Mouse (Mus musculus) kidney, embryonic 16.5 days (tissue): Measurements from ENCODE around the gene Amt. TPM values are rescaled to one million over a fixed set of nuclear protein-coding genes. Genes with fewer than 3 reads are reported as not detected.
"Not testable (repeated sequence)": the region's sequence is repeated elsewhere in the genome, so short reads cannot be mapped to it uniquely, and the experiment has no call there.

Experiments
- ATAC-seq: fragments of 200-750 bp; cut with Nextera tagmentation; 2 replicates; pipeline ENCODE4 v1.8.0; 2017; ENCODE audit warnings: moderate TSS enrichment; ENCODE audit not compliant: low FRiP score, low TSS enrichment
- H3K27ac ChIP-seq: fragments of 300-500 bp; sonication (generic); 2 replicates; pipeline ENCODE4 v1.5.1; 2014; ENCODE audit warnings: low read length
- H3K27me3 ChIP-seq: fragments of 300-500 bp; sonication (generic); 2 replicates; pipeline ENCODE4 v1.6.1; 2014; ENCODE audit warnings: low read length, control low read depth, mixed read lengths; ENCODE audit not compliant: insufficient read depth
- H3K36me3 ChIP-seq: fragments of 300-500 bp; sonication (generic); 2 replicates; pipeline ENCODE4 v1.6.1; 2014; ENCODE audit warnings: low read length, control low read depth, mixed read lengths; ENCODE audit not compliant: insufficient read depth
- H3K4me1 ChIP-seq: fragments of 300-500 bp; sonication (generic); 2 replicates; pipeline ENCODE4 v1.6.1; 2014; ENCODE audit warnings: low read length, control low read depth, mixed read lengths; ENCODE audit not compliant: insufficient read depth
- H3K4me2 ChIP-seq: fragments of 300-500 bp; sonication (generic); replicated peaks from 2 replicates; pipeline ENCODE4 v1.6.1; 2014; ENCODE audit warnings: low read depth, low read length
- H3K4me3 ChIP-seq: fragments of 300-500 bp; sonication (generic); 2 replicates; pipeline ENCODE4 v1.5.1; 2014; ENCODE audit warnings: mild to moderate bottlenecking, low read length
- H3K9ac ChIP-seq: fragments of 300-500 bp; sonication (generic); replicated peaks from 2 replicates; pipeline ENCODE4 v1.6.1; 2014; ENCODE audit warnings: low read length
- H3K9me3 ChIP-seq: fragments of 300-500 bp; sonication (generic); 2 replicates; pipeline ENCODE4 v1.6.1; 2016; ENCODE audit warnings: low read length, control low read depth
- WGBS: fragments of 180-500 bp; shearing (Covaris S2); extraction: QIAGEN DNeasy Blood & Tissue Kit; methylation state at CpG from one replicate; pipeline ENCODE4 v1.1.7; 2014; 5-methylcytosine and 5-hydroxymethylcytosine counted together
- polyA plus RNA-seq: library from polyadenylated mRNA; unstranded; fragments of >200 nt; fragmentation: Nextera tagmentation; extraction: Ambion mirVana; gene quantifications from 2 replicates; pipeline ENCODE4 v1.2.1, GENCODE M21; 2015

The Amt gene
- polyA plus RNA-seq, 1 experiment from 2014 or later, result 40.8 TPM

DNA sequence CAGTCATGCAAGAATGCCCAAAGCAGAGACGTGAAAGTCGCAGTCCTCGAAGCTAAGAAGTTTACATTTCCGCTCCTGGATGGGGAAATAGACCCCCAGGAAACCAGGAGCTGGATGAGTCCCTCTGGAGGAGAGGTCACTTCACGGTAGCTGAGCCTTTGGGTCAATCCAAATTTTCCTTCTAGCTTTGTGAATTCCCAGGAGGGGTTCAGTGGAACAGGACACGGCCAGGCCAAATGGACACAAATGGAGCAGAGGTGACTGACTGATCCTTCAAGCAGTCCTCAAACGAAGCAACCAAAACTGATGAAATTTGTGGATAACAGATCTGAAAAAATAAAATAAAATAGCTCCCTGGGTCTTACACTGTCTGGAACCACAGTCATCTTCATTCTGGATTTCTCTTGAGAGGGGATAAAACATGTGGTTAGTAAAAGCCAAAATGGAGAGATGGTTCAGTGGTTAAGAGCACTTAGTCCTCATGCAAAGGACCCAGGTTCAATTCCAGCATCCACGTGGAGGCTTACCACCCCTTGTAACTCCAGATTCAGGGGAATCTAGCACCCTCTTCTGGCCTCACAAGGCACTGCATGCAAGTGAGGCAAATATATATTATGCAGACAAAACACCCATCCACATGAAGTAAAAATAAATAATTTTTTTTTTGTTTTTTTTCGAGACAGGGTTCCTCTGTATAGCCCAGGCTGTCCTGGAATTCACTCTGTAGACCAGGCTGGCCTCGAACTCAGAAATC, 17.8 kb upstream of the Amt start:
- Histone ChIP-seq H3K27me3 (no peaks in the 10 kb centered on the region), H3K9me3 (no peaks in the 10 kb centered on the region), H3K27ac (no peak overlapping the region), H3K36me3 (no peaks in the 10 kb centered on the region), H3K4me1 (peaks cover 14% of the 10 kb centered on the region; the same call in 1 of the 2 replicates), H3K4me3 (no peak overlapping the region), H3K9ac (no peak overlapping the region), H3K4me2 (no peak overlapping the region)
- no peak for ATAC-seq
- WGBS, result 58% methylated on average over 10 of the region's 10 CpGs

DNA sequence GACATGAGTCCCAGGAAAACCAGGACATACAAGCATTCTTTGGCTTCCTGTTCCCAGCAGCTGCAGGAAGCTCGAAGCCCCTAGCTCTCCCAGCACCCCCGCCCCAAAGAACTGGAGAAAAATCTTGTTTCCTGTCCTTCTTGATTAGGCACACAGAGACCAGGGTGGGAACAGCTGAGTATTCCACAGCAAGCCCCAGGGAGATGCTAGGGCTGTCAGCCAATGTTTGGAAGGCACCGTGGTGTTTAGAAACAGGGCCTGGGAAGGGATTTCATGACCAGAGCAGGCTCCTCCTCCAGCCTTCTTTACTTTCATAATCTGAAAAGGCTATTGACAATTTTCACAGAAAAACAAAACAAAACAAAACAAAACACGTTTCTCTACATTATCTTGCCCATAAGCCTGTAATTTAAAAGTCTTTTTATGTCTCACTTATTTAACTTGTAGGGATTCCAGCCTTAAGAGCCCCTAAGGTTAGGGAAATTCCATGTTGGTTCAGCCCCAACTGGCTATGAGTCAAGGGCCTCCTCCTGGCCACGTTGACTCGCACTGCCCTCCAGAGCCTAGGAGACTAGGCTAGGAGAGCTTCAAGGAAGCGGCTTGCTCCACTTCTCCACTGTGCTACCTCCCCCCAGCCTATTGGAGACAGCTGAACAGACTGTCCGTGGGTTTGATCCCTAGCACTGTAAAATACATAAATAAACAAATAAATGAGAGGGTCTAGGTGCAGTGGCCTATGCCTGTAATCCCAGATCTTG, 16.4 kb upstream of the Amt start:
- Histone ChIP-seq H3K27ac (peak overlapping the region; percentile 67), H3K9ac (no peak overlapping the region; the same call in 1 of the 2 replicates), H3K4me2 (no peak overlapping the region), H3K4me3 (no peak overlapping the region), H3K27me3 (no peaks in the 10 kb centered on the region), H3K4me1 (peaks cover 4% of the 10 kb centered on the region; the same call in 1 of the 2 replicates), H3K9me3 (no peaks in the 10 kb centered on the region), H3K36me3 (no peaks in the 10 kb centered on the region)
- peak; percentile 72 for ATAC-seq
- WGBS, result 39% methylated on average over 8 of the region's 8 CpGs

DNA sequence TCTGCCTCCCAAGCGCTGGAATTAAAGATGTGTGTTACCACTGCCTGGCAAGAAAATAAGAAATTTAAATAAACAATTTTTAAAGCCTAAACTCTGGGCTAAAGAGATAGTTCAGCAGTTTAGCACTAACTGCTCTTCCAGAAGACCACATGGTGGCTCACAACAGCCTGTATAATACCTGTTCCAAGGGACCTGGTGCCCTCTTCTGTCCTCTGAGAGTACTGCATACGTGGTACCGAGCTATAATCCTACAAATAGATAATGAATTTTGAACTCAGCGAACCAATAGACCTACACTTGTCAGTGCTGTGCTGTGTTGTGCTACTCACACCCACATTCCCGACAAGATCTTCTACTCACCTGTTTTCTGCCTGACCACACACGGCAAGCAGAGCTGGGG, 12.2 kb upstream of the Amt start:
- no peaks in the 10 kb centered on the region for H3K27me3 ChIP-seq
- peaks cover 4% of the 10 kb centered on the region; the same call in 1 of the 2 replicates for H3K4me1 ChIP-seq
- no peak overlapping the region for H3K4me3 ChIP-seq
- no peak overlapping the region for H3K9ac ChIP-seq
- H3K36me3 ChIP-seq, result no peaks in the 10 kb centered on the region
- H3K4me2 ChIP-seq, result no peak overlapping the region
- ATAC-seq, result peak; percentile 80; the same call in 1 of the 2 replicates
- no peaks in the 10 kb centered on the region for H3K9me3 ChIP-seq
- 9% methylated on average over 6 of the region's 6 CpGs for WGBS
- no peak overlapping the region for H3K27ac ChIP-seq

DNA sequence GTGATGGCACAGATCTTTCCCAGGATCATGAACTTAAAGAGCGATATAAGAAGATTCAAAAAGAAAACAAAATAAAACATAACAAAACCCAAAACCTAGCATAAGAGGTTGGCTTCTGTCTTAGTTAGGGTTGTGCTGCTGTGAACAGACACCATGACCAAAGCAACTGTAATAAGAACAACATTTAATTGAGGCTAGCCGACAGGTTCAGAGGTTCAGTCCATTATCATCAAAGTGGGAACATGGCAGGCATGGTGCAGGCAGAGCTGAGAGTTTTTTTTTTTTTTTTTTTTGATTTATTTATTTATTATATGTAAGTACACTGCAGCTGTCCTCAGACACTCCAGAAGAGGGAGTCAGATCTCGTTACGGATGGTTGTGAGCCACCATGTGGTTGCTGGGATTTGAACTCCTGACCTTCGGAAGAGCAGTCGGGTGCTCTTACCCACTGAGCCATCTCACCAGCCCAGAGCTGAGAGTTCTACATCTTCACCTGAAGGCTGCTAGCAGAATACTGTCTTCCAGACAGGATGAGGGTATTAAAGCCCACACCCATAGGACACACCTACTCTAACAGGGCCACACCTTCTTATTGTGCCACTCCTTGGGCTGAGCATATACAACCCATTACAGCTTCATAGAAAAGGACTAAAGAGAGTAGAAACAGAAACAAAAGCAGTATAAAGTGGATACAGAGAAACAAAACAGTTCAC, 9.0 kb upstream of the Amt start:
- H3K4me1 ChIP-seq, H3K9ac ChIP-seq, H3K4me2 ChIP-seq, H3K9me3 ChIP-seq, H3K27ac ChIP-seq, H3K27me3 ChIP-seq, H3K4me3 ChIP-seq, H3K36me3 ChIP-seq, ATAC-seq: not testable (repeated sequence)
- WGBS, result 86% methylated on average over 3 of the region's 6 CpGs

DNA sequence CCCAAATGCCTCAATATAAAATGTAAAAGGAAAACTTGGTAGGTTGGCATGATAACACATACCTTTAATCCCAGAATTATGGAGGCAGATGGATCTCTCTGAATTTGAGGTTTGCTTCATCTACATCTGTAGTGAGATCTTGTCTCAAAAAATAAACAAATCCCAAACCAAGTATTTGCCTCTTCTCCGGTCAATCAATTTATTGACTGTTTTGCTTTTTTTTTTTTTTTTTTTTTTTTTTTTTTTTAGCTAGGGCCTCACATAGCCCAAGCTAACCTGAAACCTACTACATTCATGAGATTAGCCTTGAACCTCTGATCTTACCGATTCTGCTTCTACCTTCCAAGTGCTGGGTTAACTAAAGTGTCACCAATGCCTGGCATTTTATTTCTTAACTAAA, 7.3 kb upstream of the Amt start:
- 68% methylated on average over 2 of the region's 2 CpGs for WGBS
- ATAC-seq, result no peak
- Histone ChIP-seq H3K27me3 (no peaks in the 10 kb centered on the region), H3K27ac (no peak overlapping the region), H3K4me1 (0 out of 2 replicates have a peak, but pooled peaks cover 3% of the 10 kb centered on the region), H3K36me3 (0 out of 2 replicates have a peak, but pooled peaks cover 3% of the 10 kb centered on the region), H3K4me3 (peak overlapping the region; percentile 57; the same call in 1 of the 2 replicates), H3K9ac (no peak overlapping the region), H3K9me3 (no peaks in the 10 kb centered on the region), H3K4me2 (peak overlapping the region; percentile 73)

DNA sequence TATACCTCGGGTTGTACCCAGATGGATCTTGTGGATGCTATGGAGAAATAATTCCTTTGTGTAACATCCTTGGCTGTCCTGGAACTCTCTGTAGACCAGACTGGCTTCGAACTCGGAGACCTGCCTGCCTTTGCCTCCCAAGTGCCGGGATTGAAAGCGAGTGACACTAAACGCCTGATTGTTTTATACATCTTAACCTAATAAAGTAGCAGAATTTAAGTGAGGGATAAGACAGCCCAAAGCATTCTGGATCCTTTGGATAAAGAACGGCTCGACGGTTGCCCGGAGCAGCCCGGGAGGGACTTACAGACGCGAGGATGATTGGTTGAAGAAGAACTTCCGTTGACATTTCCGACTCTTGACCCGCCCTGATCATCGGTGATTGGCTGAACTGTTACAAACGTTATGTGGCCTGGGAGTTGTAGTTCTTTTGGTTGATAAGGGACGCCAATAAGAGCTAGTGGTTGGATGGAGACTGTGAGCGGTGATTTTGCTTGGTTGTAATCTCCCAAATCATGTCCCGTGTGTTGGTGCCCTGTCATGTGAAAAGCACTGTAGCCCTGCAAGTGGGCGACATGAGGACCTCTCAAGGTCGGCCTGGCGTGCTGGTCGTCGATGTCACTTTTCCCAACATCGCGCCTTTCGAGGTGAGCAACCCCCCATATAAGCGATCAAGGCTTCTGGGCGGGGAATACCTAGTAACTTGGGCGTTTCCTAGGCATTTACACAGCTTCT, 6.5 kb upstream of the Amt start, which contains the start of gene Nicn1:
Gene Nicn1 (plus strand): TSS at position 414 of the 735 bp plus-strand sequence.
- Histone ChIP-seq H3K27me3 (no peaks in the 10 kb centered on the region), H3K4me2 (peak within 1 kb of the TSS; percentile 73), H3K9ac (peak within 1 kb of the TSS; percentile 76), H3K4me1 (0 out of 2 replicates have a peak, but pooled peaks cover 3% of the 10 kb centered on the region), H3K4me3 (peak within 1 kb of the TSS; percentile 57), H3K9me3 (no peaks in the 10 kb centered on the region), H3K27ac (peak within 1 kb of the TSS; percentile 81), H3K36me3 (peaks cover 7% of the 10 kb centered on the region; the same call in 1 of the 2 replicates)
- ATAC-seq, result peak; percentile 98
- WGBS, result under 1% methylated on average over 32 of the region's 32 CpGs

DNA sequence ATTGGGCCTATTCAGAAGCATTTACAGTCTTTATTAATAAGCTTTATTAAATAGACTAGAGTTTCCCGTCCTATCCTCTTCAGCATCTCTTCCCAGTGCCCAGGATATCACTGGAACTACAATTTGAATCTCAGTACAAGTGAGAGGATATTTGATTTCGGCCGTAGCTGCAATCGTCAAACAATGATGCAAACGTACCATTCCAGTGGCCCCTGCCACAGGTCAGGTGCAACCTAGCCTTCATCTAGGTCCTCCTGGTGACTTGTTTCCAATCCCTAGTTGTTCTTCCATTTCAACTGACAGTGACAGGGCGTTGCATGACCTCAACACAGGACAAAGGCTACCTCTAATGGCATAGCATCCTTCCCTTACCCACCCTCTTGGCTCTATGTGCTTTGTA, 5.9 kb upstream of the Amt start:
- 0 out of 2 replicates have a peak overlapping the region, but pooled peaks have one; percentile 27 for H3K27ac ChIP-seq
- no peak for ATAC-seq
- no peaks in the 10 kb centered on the region for H3K27me3 ChIP-seq
- peak overlapping the region; percentile 57 for H3K4me3 ChIP-seq
- H3K36me3 ChIP-seq, result peaks cover 7% of the 10 kb centered on the region; the same call in 1 of the 2 replicates
- 47% methylated on average over 6 of the region's 6 CpGs for WGBS
- H3K4me1 ChIP-seq, result 0 out of 2 replicates have a peak, but pooled peaks cover 5% of the 10 kb centered on the region
- peak overlapping the region; percentile 66 for H3K9ac ChIP-seq
- peak overlapping the region; percentile 73 for H3K4me2 ChIP-seq
- no peaks in the 10 kb centered on the region for H3K9me3 ChIP-seq

DNA sequence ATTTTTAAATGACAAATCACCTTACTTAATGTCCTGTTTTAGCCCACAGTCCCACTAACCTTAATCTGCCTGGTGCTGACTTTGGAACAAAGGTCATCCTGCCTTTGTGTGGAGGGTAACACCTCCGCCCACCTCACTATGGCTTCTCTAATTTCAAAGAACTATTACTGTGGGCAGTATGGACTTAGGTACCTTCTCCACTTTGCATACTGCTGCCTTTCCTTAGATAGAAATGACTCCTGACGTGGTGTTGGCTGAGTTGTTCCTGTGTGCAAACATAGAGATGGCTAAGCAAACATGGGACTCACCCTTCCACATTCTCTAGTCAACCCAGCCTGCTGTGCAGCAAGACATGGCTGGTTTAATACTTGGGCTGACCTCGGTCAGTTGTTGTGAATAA, 5.2 kb downstream of the Amt start:
- WGBS, result 73% methylated on average over 3 of the region's 3 CpGs
- ATAC-seq, result no peak
- no peak overlapping the region for H3K4me2 ChIP-seq
- peaks cover 11% of the 10 kb centered on the region for H3K4me1 ChIP-seq
- H3K9ac ChIP-seq, result no peak overlapping the region
- no peak overlapping the region for H3K27ac ChIP-seq
- H3K9me3 ChIP-seq, result no peaks in the 10 kb centered on the region
- no peak overlapping the region for H3K4me3 ChIP-seq
- H3K27me3 ChIP-seq, result no peaks in the 10 kb centered on the region
- peaks cover 22% of the 10 kb centered on the region for H3K36me3 ChIP-seq

DNA sequence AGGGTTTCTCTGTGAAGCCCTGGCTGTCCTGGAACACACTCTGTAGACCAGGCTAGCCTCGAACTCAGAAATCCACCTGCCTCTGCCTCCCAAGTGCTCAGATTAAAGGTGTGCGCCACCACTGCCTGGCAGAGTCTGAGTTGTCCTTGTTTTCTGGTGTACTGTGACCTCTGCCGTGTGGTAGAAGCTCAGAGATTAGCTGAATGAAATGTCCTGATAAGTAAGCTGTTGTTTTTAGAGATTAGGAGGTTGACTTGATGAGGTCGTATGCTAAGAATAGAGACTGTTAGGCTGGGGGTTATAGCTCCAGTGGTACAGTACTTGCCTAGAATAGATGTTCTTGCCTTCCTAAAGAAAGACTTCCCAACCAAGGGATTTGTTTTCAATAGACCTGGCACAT, 8.1 kb downstream of the Amt start:
- Histone ChIP-seq H3K4me1 (peaks cover 31% of the 10 kb centered on the region), H3K27ac (no peak overlapping the region), H3K4me3 (peak overlapping the region; percentile 92), H3K36me3 (peaks cover 22% of the 10 kb centered on the region), H3K9me3 (no peaks in the 10 kb centered on the region), H3K9ac (peak overlapping the region; percentile 81), H3K27me3 (no peaks in the 10 kb centered on the region), H3K4me2 (peak overlapping the region; percentile 88)
- 84% methylated on average over 4 of the region's 4 CpGs for WGBS
- ATAC-seq, result no peak
